Mouse (Mus musculus): ENCODE results near the gene 2310039H08Rik. TPM values are rescaled to one million over a fixed set of nuclear protein-coding genes. Genes with fewer than 3 reads are reported as not detected.
"Not testable (repeated sequence)": the region's sequence is repeated elsewhere in the genome, so short reads cannot be mapped to it uniquely, and the experiment has no call there.

2310039H08Rik gene
- total and polyA plus RNA-seq, 3 experiments: 17.4 to 129 (median 33.4) TPM

GRCm38 (mm10) chr17:46751056-46751793, 21.2 kb upstream of the 2310039H08Rik start:
- H3K4me3 ChIP-seq (ENCODE audit: low read depth, low read length): peak overlapping the region; percentile 79
- H3K36me3 ChIP-seq (replicated peaks): peaks cover 37% of the 10 kb centered on the region
- peaks cover 11% of the 10 kb centered on the region for H3K27me3 ChIP-seq (ENCODE audit: insufficient read depth, low read length)
- ATAC-seq (ENCODE audit: extremely low read depth, insufficient number of reproducible peaks, low FRiP score, poor library complexity, severe bottlenecking): peak; percentile 19; the same call in 1 of the 2 replicates
- TF ChIP-seq GATA1 (IDR thresholded peaks at IDR 0.05; ENCODE audit: borderline replicate concordance, low read length) (no peak), TAL1 (conservative IDR thresholded peaks at IDR 0.05; ENCODE audit: low read depth, low read length) (no peak), CTCF (IDR thresholded peaks at IDR 0.05; ENCODE audit: low read depth, low read length) (no peak), GATA2 (IDR thresholded peaks at IDR 0.05; ENCODE audit: borderline replicate concordance, low read depth, low read length) (no peak), POLR2AphosphoS5 (IDR thresholded peaks at IDR 0.05; ENCODE audit: insufficient replicate concordance, low read depth, low read length) (no peak)
- peak; percentile 68 for DNase-seq (ENCODE audit: low spot score)
- H3K4me1 ChIP-seq (ENCODE audit: insufficient read depth, low read depth, low read length): peaks cover 38% of the 10 kb centered on the region
- 0 out of 2 replicates have a peak, but pooled peaks cover 3% of the 10 kb centered on the region for H3K9me3 ChIP-seq (replicated peaks)

- peak; percentile 98 for ATAC-seq (ENCODE audit: extremely low read depth, insufficient number of reproducible peaks, low FRiP score, poor library complexity, severe bottlenecking)
- H3K36me3 ChIP-seq (replicated peaks): peaks cover 29% of the 10 kb centered on the region
- H3K9me3 ChIP-seq (replicated peaks): 0 out of 2 replicates have a peak, but pooled peaks cover 3% of the 10 kb centered on the region
- peaks cover 36% of the 10 kb centered on the region for H3K4me1 ChIP-seq (ENCODE audit: insufficient read depth, low read depth, low read length)
- H3K4me3 ChIP-seq (ENCODE audit: low read depth, low read length): peak within 1 kb of the TSS; percentile 79
- TF ChIP-seq POLR2AphosphoS5 (IDR thresholded peaks at IDR 0.05; ENCODE audit: insufficient replicate concordance, low read depth, low read length) (no peak), CTCF (IDR thresholded peaks at IDR 0.05; ENCODE audit: low read depth, low read length) (no peak), TAL1 (conservative IDR thresholded peaks at IDR 0.05; ENCODE audit: low read depth, low read length) (no peak), GATA2 (IDR thresholded peaks at IDR 0.05; ENCODE audit: borderline replicate concordance, low read depth, low read length) (no peak), GATA1 (IDR thresholded peaks at IDR 0.05; ENCODE audit: borderline replicate concordance, low read length) (no peak)
- peak; percentile 97 for DNase-seq (ENCODE audit: low spot score)
- H3K27me3 ChIP-seq (ENCODE audit: insufficient read depth, low read length): peaks cover 18% of the 10 kb centered on the region
These were observed 20.5 kb upstream of the 2310039H08Rik start, which contains the start of gene Cnpy3 for GRCm38 (mm10) chr17:46751794-46752556. TSS of gene Cnpy3 (minus strand) at chr17:46752214.

- no peak overlapping the region for H3K4me3 ChIP-seq (ENCODE audit: low read depth, low read length)
- TF ChIP-seq GATA1 (IDR thresholded peaks at IDR 0.05; ENCODE audit: borderline replicate concordance, low read length) (no peak), TAL1 (conservative IDR thresholded peaks at IDR 0.05; ENCODE audit: low read depth, low read length) (no peak), POLR2AphosphoS5 (IDR thresholded peaks at IDR 0.05; ENCODE audit: insufficient replicate concordance, low read depth, low read length) (no peak)
- H3K4me1 ChIP-seq (ENCODE audit: insufficient read depth, low read depth, low read length): 0 out of 2 replicates have a peak, but pooled peaks cover 4% of the 10 kb centered on the region
- no peaks in the 10 kb centered on the region for H3K36me3 ChIP-seq (replicated peaks)
- no peak for DNase-seq (ENCODE audit: low spot score)
- 0 out of 2 replicates have a peak, but pooled peaks cover 3% of the 10 kb centered on the region for H3K9me3 ChIP-seq (replicated peaks)
- no peak for ATAC-seq (ENCODE audit: extremely low read depth, insufficient number of reproducible peaks, low FRiP score, poor library complexity, severe bottlenecking)
- peaks cover 35% of the 10 kb centered on the region for H3K27me3 ChIP-seq (ENCODE audit: insufficient read depth, low read length)
These were observed 13.7 kb upstream of the 2310039H08Rik start for GRCm38 (mm10) chr17:46758753-46759152.

- ATAC-seq (ENCODE audit: extremely low read depth, insufficient number of reproducible peaks, low FRiP score, poor library complexity, severe bottlenecking) (no peak), DNase-seq (ENCODE audit: low spot score) (no peak)
- H3K4me1 ChIP-seq (ENCODE audit: insufficient read depth, low read depth, low read length): peaks cover 9% of the 10 kb centered on the region
- TF ChIP-seq POLR2AphosphoS5 (IDR thresholded peaks at IDR 0.05; ENCODE audit: insufficient replicate concordance, low read depth, low read length) (no peak), CTCF (IDR thresholded peaks at IDR 0.05; ENCODE audit: low read depth, low read length) (no peak), GATA1 (IDR thresholded peaks at IDR 0.05; ENCODE audit: borderline replicate concordance, low read length) (no peak), TAL1 (conservative IDR thresholded peaks at IDR 0.05; ENCODE audit: low read depth, low read length) (no peak), GATA2 (IDR thresholded peaks at IDR 0.05; ENCODE audit: borderline replicate concordance, low read depth, low read length) (no peak)
- no peak within 1 kb of the TSS for H3K4me3 ChIP-seq (ENCODE audit: low read depth, low read length)
- peaks cover 30% of the 10 kb centered on the region for H3K27me3 ChIP-seq (ENCODE audit: insufficient read depth, low read length)
- no peaks in the 10 kb centered on the region for H3K9me3 ChIP-seq (replicated peaks)
- H3K36me3 ChIP-seq (replicated peaks): no peaks in the 10 kb centered on the region
These were observed 8.9 kb upstream of the 2310039H08Rik start, which contains the start of gene Ptcra for GRCm38 (mm10) chr17:46763544-46763943. TSS of gene Ptcra (minus strand) at chr17:46763712.

GRCm38 (mm10) chr17:46764916-46765315, 7.5 kb upstream of the 2310039H08Rik start:
- peaks cover 23% of the 10 kb centered on the region for H3K27me3 ChIP-seq (ENCODE audit: insufficient read depth, low read length)
- DNase-seq (ENCODE audit: low spot score); H3K36me3 ChIP-seq (replicated peaks); ATAC-seq (ENCODE audit: extremely low read depth, insufficient number of reproducible peaks, low FRiP score, poor library complexity, severe bottlenecking); H3K9me3 ChIP-seq (replicated peaks); H3K4me1 ChIP-seq (ENCODE audit: insufficient read depth, low read depth, low read length); H3K4me3 ChIP-seq (ENCODE audit: low read depth, low read length): not testable (repeated sequence)

- DNase-seq (ENCODE audit: low spot score) (no peak), ATAC-seq (ENCODE audit: extremely low read depth, insufficient number of reproducible peaks, low FRiP score, poor library complexity, severe bottlenecking) (no peak)
These were observed 4.6 kb upstream of the 2310039H08Rik start for GRCm38 (mm10) chr17:46767868-46768267.

More at GRCm38 (mm10) chr17:46767868-46768267, 4.6 kb upstream of the 2310039H08Rik start:
- no peak overlapping the region for H3K4me3 ChIP-seq (ENCODE audit: low read depth, low read length)
- H3K9me3 ChIP-seq (replicated peaks): no peaks in the 10 kb centered on the region
- H3K4me1 ChIP-seq (ENCODE audit: insufficient read depth, low read depth, low read length): peaks cover 25% of the 10 kb centered on the region
- peaks cover 23% of the 10 kb centered on the region for H3K27me3 ChIP-seq (ENCODE audit: insufficient read depth, low read length)
- no peak for TF ChIP-seq GATA1 (IDR thresholded peaks at IDR 0.05; ENCODE audit: borderline replicate concordance, low read length)
- TF ChIP-seq GATA2 (IDR thresholded peaks at IDR 0.05; ENCODE audit: borderline replicate concordance, low read depth, low read length): no peak
- TF ChIP-seq TAL1 (conservative IDR thresholded peaks at IDR 0.05; ENCODE audit: low read depth, low read length): no peak
- no peaks in the 10 kb centered on the region for H3K36me3 ChIP-seq (replicated peaks)

Measured in G1E (cell line).